Mouse (Mus musculus) lung, postnatal 0 days (tissue): ENCODE results near the gene Btbd18.

Source experiments
- CTCF ChIP-seq: IDR thresholded peaks from 2 replicates; pipeline ENCODE4 v1.5.1; 2016; ENCODE audit warnings: antibody characterized with exemption, mild to moderate bottlenecking
- EP300 ChIP-seq: IDR thresholded peaks from 2 replicates; pipeline ENCODE4 v1.6.1; 2016; ENCODE audit warnings: antibody characterized with exemption, mild to moderate bottlenecking, control low read depth

DNA sequence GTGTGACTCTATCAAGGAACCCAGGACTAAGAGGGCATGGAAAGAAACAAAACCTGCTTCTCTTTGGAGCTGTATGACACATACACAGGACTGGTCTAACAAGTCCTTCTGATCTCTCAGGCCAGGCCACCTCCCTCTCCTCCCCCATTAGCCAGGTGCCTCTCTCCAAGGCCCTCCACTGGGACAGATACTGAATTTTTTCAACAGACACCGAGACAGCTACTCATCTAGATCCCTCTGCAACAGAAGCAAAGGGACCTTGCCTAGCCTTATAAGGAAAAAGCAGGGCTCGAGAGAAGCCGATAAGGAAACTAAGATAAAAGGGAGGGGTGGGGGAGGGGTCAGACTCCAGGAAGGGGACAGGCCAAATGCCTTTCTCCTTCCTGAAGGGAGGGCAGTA is 25.9 kb upstream of the Btbd18 start:
- TF ChIP-seq CTCF: no peak
- TF ChIP-seq EP300: peak; percentile 68
